Mouse (Mus musculus): ENCODE measurements around the gene F2rl3.

GRCm38 (mm10) chr8:72746061-72746460, 15.6 kb upstream of the F2rl3 start:
- TF ChIP-seq GATA1 (IDR thresholded peaks at IDR 0.05; ENCODE audit: borderline replicate concordance, low read length) (no peak), FLI1 (IDR thresholded peaks at IDR 0.05; ENCODE audit: low read length) (no peak)

Measured in megakaryocyte, embryonic 14.5 days (primary cell).